Mouse (Mus musculus) heart, embryonic 10.5 days (tissue): Measurements from ENCODE around the gene Mettl24. TPM values are rescaled to one million over a fixed set of nuclear protein-coding genes. Genes with fewer than 3 reads are reported as not detected.

Experiments
- DNase-seq: peaks from one replicate; pipeline ENCODE4 v3.0.0-alpha.2; 2017; ENCODE audit warnings: low spot score
- H3K27ac ChIP-seq: fragments of 300-500 bp; sonication (generic); 2 replicates; pipeline ENCODE4 v1.5.1; 2016; ENCODE audit warnings: mild to moderate bottlenecking
- H3K27me3 ChIP-seq: fragments of 300-500 bp; sonication (generic); 2 replicates; pipeline ENCODE4 v1.6.1; 2016; ENCODE audit warnings: mild to moderate bottlenecking; ENCODE audit not compliant: poor library complexity, insufficient read depth, severe bottlenecking
- H3K36me3 ChIP-seq: fragments of 300-500 bp; sonication (generic); 2 replicates; pipeline ENCODE4 v1.6.1; 2016; ENCODE audit warnings: mild to moderate bottlenecking, moderate library complexity
- H3K4me1 ChIP-seq: fragments of 300-500 bp; sonication (generic); 2 replicates; pipeline ENCODE4 v1.6.1; 2016; ENCODE audit warnings: mild to moderate bottlenecking
- H3K4me3 ChIP-seq: fragments of 300-500 bp; sonication (generic); 2 replicates; pipeline ENCODE4 v1.5.1; 2016; ENCODE audit warnings: mild to moderate bottlenecking, moderate library complexity
- H3K9me3 ChIP-seq: fragments of 300-500 bp; sonication (generic); 2 replicates; pipeline ENCODE4 v1.6.1; 2016; ENCODE audit warnings: mild to moderate bottlenecking, moderate library complexity
- WGBS: fragments of 180-500 bp; shearing (Covaris S2); methylation state at CpG from one replicate; pipeline ENCODE4 v1.1.7; 2016; 5-methylcytosine and 5-hydroxymethylcytosine counted together
- polyA plus RNA-seq: library from polyadenylated mRNA; unstranded; fragments of >200 nt; fragmentation: Nextera tagmentation; extraction: Ambion mirVana; gene quantifications from 2 replicates; pipeline ENCODE4 v1.2.1, GENCODE M21; 2016

Mettl24 gene
- polyA plus RNA-seq, 1 experiment from 2014 or later = 2.6 TPM

- WGBS = 77% methylated on average over 6 of the region's 6 CpGs
- H3K4me1 ChIP-seq = peaks cover 6% of the 10 kb centered on the region
- H3K36me3 ChIP-seq = no peaks in the 10 kb centered on the region
- DNase-seq = no peak
- H3K27me3 ChIP-seq = no peaks in the 10 kb centered on the region
- no peak overlapping the region for H3K27ac ChIP-seq
- H3K9me3 ChIP-seq = no peaks in the 10 kb centered on the region
- no peak overlapping the region for H3K4me3 ChIP-seq
Observed at GRCm38 (mm10) chr10:40688266-40688665, 5.2 kb downstream of the Mettl24 start.

GRCm38 (mm10) chr10:40688873-40689272 is 5.8 kb downstream of the Mettl24 start:
- Histone ChIP-seq H3K9me3 (no peaks in the 10 kb centered on the region), H3K27me3 (no peaks in the 10 kb centered on the region), H3K4me3 (no peak overlapping the region), H3K27ac (no peak overlapping the region), H3K4me1 (peaks cover under 1% of the 10 kb centered on the region; the same call in 1 of the 2 replicates), H3K36me3 (no peaks in the 10 kb centered on the region)
- 48% methylated on average over 1 of the region's 1 CpGs for WGBS
- no peak for DNase-seq

- H3K4me3 ChIP-seq = no peak overlapping the region
- DNase-seq = no peak
- H3K9me3 ChIP-seq = no peaks in the 10 kb centered on the region
- no peaks in the 10 kb centered on the region for H3K27me3 ChIP-seq
- 82% methylated on average over 4 of the region's 4 CpGs for WGBS
- H3K36me3 ChIP-seq = no peaks in the 10 kb centered on the region
- H3K27ac ChIP-seq = no peak overlapping the region
- H3K4me1 ChIP-seq = peaks cover 5% of the 10 kb centered on the region; the same call in 1 of the 2 replicates
Observed at GRCm38 (mm10) chr10:40698652-40699051, 15.6 kb downstream of the Mettl24 start.

- H3K27me3 ChIP-seq = no peaks in the 10 kb centered on the region
- peaks cover 21% of the 10 kb centered on the region for H3K4me1 ChIP-seq
- no peak overlapping the region for H3K4me3 ChIP-seq
- no peaks in the 10 kb centered on the region for H3K9me3 ChIP-seq
- DNase-seq = no peak
- H3K36me3 ChIP-seq = no peaks in the 10 kb centered on the region
- WGBS = 73% methylated on average over 7 of the region's 7 CpGs
- H3K27ac ChIP-seq = no peak overlapping the region
Observed at GRCm38 (mm10) chr10:40711127-40711526, 28.0 kb downstream of the Mettl24 start.

GRCm38 (mm10) chr10:40713018-40713608 is 30.0 kb downstream of the Mettl24 start:
- peak overlapping the region; percentile 70 for H3K27ac ChIP-seq
- no peaks in the 10 kb centered on the region for H3K9me3 ChIP-seq
- WGBS = 29% methylated on average over 9 of the region's 9 CpGs
- peaks cover 26% of the 10 kb centered on the region for H3K4me1 ChIP-seq
- no peaks in the 10 kb centered on the region for H3K27me3 ChIP-seq
- no peaks in the 10 kb centered on the region for H3K36me3 ChIP-seq
- H3K4me3 ChIP-seq = 0 out of 2 replicates have a peak overlapping the region, but pooled peaks have one; percentile 18
- DNase-seq = peak; percentile 82

- H3K27ac ChIP-seq = peak overlapping the region; percentile 70; the same call in 1 of the 2 replicates
- 71% methylated on average over 9 of the region's 9 CpGs for WGBS
Observed at GRCm38 (mm10) chr10:40713829-40714228, 30.7 kb downstream of the Mettl24 start.

GRCm38 (mm10) chr10:40715151-40715550 is 32.1 kb downstream of the Mettl24 start:
- H3K9me3 ChIP-seq = no peaks in the 10 kb centered on the region

More at GRCm38 (mm10) chr10:40713829-40714228, 30.7 kb downstream of the Mettl24 start:
- no peak for DNase-seq
- H3K27me3 ChIP-seq = no peaks in the 10 kb centered on the region
- H3K4me1 ChIP-seq = peaks cover 26% of the 10 kb centered on the region
- H3K9me3 ChIP-seq = no peaks in the 10 kb centered on the region
- no peaks in the 10 kb centered on the region for H3K36me3 ChIP-seq
- H3K4me3 ChIP-seq = no peak overlapping the region

GRCm38 (mm10) chr10:40716296-40716695 is 33.2 kb downstream of the Mettl24 start:
- H3K36me3 ChIP-seq = no peaks in the 10 kb centered on the region
- H3K4me3 ChIP-seq = no peak overlapping the region
- peaks cover 27% of the 10 kb centered on the region for H3K4me1 ChIP-seq
- 74% methylated on average over 8 of the region's 8 CpGs for WGBS
- H3K27ac ChIP-seq = 0 out of 2 replicates have a peak overlapping the region, but pooled peaks have one; percentile 47
- no peaks in the 10 kb centered on the region for H3K9me3 ChIP-seq
- H3K27me3 ChIP-seq = no peaks in the 10 kb centered on the region
- DNase-seq = peak; percentile 47

More at GRCm38 (mm10) chr10:40715151-40715550, 32.1 kb downstream of the Mettl24 start:
- DNase-seq = peak; percentile 42
- Histone ChIP-seq H3K27me3 (no peaks in the 10 kb centered on the region), H3K27ac (no peak overlapping the region), H3K4me3 (no peak overlapping the region), H3K4me1 (peaks cover 27% of the 10 kb centered on the region), H3K36me3 (no peaks in the 10 kb centered on the region)
- 81% methylated on average over 4 of the region's 4 CpGs for WGBS

GRCm38 (mm10) chr10:40716713-40717112 is 33.6 kb downstream of the Mettl24 start:
- peaks cover 27% of the 10 kb centered on the region for H3K4me1 ChIP-seq
- H3K27me3 ChIP-seq = no peaks in the 10 kb centered on the region
- no peaks in the 10 kb centered on the region for H3K9me3 ChIP-seq
- no peaks in the 10 kb centered on the region for H3K36me3 ChIP-seq
- peak; percentile 33 for DNase-seq
- no peak overlapping the region for H3K4me3 ChIP-seq
- 88% methylated on average over 3 of the region's 3 CpGs for WGBS
- H3K27ac ChIP-seq = no peak overlapping the region

GRCm38 (mm10) chr10:40718362-40718761 is 35.3 kb downstream of the Mettl24 start:
- 91% methylated on average over 13 of the region's 13 CpGs for WGBS
- Histone ChIP-seq H3K4me3 (no peak overlapping the region), H3K27me3 (no peaks in the 10 kb centered on the region), H3K9me3 (no peaks in the 10 kb centered on the region), H3K4me1 (peaks cover 21% of the 10 kb centered on the region), H3K36me3 (no peaks in the 10 kb centered on the region), H3K27ac (no peak overlapping the region)
- DNase-seq = peak; percentile 58

GRCm38 (mm10) chr10:40719062-40719461 is 36.0 kb downstream of the Mettl24 start:
- peak; percentile 47 for DNase-seq
- H3K4me1 ChIP-seq = peaks cover 20% of the 10 kb centered on the region; the same call in 1 of the 2 replicates
- no peak overlapping the region for H3K4me3 ChIP-seq
- H3K36me3 ChIP-seq = no peaks in the 10 kb centered on the region
- no peaks in the 10 kb centered on the region for H3K9me3 ChIP-seq
- H3K27ac ChIP-seq = no peak overlapping the region
- WGBS = 51% methylated on average over 6 of the region's 6 CpGs
- H3K27me3 ChIP-seq = no peaks in the 10 kb centered on the region

- Histone ChIP-seq H3K27me3 (no peaks in the 10 kb centered on the region), H3K4me1 (peaks cover 22% of the 10 kb centered on the region; the same call in 1 of the 2 replicates), H3K9me3 (no peaks in the 10 kb centered on the region), H3K4me3 (no peak overlapping the region), H3K27ac (0 out of 2 replicates have a peak overlapping the region, but pooled peaks have one; percentile 29), H3K36me3 (no peaks in the 10 kb centered on the region)
- DNase-seq = peak; percentile 47
- WGBS = 62% methylated on average over 5 of the region's 5 CpGs
Observed at GRCm38 (mm10) chr10:40720883-40721282, 37.8 kb downstream of the Mettl24 start.

- peak overlapping the region; percentile 66; the same call in 1 of the 2 replicates for H3K27ac ChIP-seq
- DNase-seq = peak; percentile 53
- no peak overlapping the region for H3K4me3 ChIP-seq
- no peaks in the 10 kb centered on the region for H3K27me3 ChIP-seq
- H3K36me3 ChIP-seq = no peaks in the 10 kb centered on the region
- 53% methylated on average over 6 of the region's 6 CpGs for WGBS
- no peaks in the 10 kb centered on the region for H3K9me3 ChIP-seq
- H3K4me1 ChIP-seq = peaks cover 20% of the 10 kb centered on the region
Observed at GRCm38 (mm10) chr10:40724342-40724741, 41.3 kb downstream of the Mettl24 start.
